Mouse (Mus musculus): ENCODE measurements at regions not wholly inside any gene's neighbourhood (a gene's known extent, or its start where the extent isn't known, plus 50 kb on each side); places are given as distances from the start of the nearest gene placed in this dataset.
A peak's percentile ranks its signal among the peaks of the same experiment; 100 is the strongest.
"Not testable (repeated sequence)": the region's sequence is repeated elsewhere in the genome, so short reads cannot be mapped to it uniquely, and the experiment has no call there.

- no peak for DNase-seq (ENCODE audit: low read depth, low spot score)
Measured at GRCm38 (mm10) chr16:51169294-51169693, 578.3 kb upstream of the Ccdc54 start.

DNA sequence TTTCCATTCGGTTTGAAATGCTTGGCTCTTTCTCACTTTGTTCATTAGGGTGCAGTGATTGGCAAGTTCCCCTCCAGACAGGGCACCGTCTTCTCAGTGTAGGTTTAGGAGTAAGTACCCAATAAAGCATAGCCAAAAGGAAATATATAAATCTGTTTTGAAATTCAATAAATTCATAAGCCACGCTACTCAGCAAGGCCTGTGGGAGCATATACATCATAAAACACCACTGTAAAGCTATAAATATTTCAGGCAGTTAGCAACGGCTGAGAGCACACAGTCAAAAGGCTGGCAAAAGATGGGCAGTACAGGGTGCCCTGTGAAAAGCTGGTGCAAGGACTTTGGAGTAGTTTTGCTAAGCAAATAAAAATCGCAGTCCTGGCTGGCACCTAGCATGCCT, 569.8 kb upstream of the Ccdc54 start:
- no peak for DNase-seq (ENCODE audit: low read depth, low spot score)

DNA sequence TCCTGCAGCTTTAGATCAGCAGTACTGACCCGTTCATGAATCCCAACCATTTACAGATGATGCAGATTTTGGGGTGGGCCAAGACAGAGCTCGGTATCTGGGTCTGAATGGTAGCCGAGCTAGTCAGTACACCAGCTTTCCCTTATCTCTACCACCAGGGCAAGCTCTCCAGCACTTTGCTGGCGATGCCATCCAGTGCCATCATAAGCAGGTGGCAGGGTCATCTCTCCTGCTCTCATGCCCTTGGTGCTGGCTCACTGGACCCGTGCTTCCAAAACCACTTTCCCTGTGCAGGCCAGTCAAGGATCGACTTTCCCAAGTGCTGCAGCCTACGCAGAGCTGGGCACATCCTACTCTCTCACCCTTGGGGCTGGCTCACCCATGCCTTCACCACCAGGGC, 547.6 kb upstream of the Ccdc54 start:
- DNase-seq (ENCODE audit: low read depth, low spot score): no peak

DNA sequence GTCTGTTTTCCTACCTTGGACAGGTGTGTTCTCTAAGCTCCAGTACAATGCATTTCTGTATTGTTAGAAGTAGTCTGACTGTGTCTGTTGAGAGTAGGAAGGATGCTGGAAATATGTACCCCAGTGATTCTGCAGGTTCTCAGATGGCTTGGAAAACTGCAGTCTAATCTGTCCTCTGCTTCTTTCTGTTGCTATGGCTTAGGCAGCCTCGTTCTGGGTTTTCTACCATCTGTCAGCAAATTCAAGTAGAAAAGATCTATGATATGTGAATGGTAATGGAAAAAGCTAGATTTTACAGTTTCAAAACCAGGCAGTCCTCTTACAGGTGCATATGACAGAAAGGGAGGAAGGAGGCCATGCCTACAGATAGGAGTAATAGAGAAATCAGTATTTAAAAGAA, 528.9 kb upstream of the Ccdc54 start:
- no peak for DNase-seq (ENCODE audit: low read depth, low spot score)

GRCm38 (mm10) chr16:51118365-51118764, 527.4 kb upstream of the Ccdc54 start:
- DNase-seq (ENCODE audit: low read depth, low spot score): no peak

DNA sequence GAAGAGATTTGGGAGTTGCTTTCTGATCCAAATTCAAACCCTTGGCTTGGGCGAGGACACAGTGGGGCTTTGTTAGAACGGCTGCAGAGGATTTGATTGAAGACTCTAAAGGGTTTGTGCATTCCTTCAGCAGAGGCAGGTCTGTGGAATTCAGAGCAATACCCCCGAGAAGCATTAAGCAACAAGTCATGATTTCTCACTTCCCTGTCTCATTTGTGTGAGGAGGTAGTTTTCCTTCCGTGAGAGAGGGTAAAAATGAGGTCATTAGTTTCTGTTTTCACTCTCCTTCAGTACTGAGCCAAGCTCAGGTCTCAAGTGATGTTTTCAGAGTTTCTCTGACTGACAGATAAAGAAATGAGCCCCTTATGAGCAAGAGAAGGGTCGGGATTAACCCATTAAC, 526.9 kb upstream of the Ccdc54 start:
- peak; percentile 48 for DNase-seq (ENCODE audit: low read depth, low spot score)

GRCm38 (mm10) chr16:51109864-51110263, 518.9 kb upstream of the Ccdc54 start:
- DNase-seq (ENCODE audit: low read depth, low spot score): no peak

DNA sequence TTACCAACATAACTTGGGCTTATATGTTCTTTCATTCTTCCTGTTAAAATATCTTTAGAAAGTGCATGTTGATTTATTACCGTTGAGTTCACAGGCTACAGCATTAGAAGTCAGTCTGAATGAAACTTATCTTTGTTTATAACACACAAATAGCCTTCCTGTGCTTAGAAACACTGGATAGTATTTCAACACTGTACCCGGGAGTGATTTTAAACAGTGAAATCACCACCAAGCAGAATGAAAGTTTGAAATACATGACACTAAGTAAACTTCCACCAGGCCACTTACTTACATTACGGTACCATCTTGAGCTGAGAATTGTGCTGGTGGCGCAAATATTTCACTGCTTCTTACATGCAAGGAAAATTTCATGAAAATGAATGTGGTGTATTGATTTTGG, 516.5 kb upstream of the Ccdc54 start:
- no peak for DNase-seq (ENCODE audit: low read depth, low spot score)

- DNase-seq (ENCODE audit: low read depth, low spot score): peak; percentile 48
Measured at GRCm38 (mm10) chr16:51086556-51086955, 495.6 kb upstream of the Ccdc54 start.

- DNase-seq (ENCODE audit: low read depth, low spot score): no peak
Measured at GRCm38 (mm10) chr16:51080146-51080545, 489.2 kb upstream of the Ccdc54 start.

DNA sequence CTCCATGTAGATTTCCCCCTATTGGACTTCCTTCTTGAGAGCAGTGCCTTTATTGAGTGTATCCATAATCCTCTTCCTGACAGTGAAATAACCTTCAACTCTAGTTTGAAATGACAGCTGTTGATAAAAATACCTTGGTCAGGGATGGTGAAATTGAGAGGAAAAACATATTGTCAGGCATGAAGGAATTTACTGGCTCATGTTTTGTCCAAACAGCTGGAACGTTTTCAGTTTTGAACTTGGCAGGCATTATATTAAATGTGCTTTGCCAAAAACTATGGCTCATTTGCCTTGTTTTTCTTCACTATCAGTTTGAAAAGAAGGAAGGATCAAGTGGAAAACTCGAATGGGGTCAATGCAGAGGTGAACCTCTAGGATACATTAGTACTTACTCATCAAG, 457.7 kb upstream of the Ccdc54 start:
- no peak for DNase-seq (ENCODE audit: low read depth, low spot score)

DNA sequence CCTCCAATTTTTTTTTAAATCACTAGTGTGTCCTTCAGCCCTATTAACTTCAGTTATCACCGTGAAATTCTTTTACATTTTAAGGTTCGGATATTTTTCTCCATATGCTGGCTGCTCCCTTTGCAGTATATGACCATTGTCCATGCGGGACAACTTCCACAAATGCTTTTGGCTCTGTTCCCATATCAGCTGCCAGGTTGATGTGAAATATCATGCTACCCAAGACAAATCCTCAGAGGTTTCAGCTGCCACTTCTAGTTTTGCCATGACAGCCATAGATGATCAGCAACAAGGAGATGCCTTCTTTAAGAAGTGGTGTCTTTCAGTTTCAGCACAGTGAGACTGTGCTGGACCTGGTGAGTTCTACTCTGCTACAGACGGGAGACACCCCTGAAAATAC, 457.2 kb upstream of the Ccdc54 start:
- DNase-seq (ENCODE audit: low read depth, low spot score): no peak

GRCm38 (mm10) chr16:51041311-51041710, 450.4 kb upstream of the Ccdc54 start:
- no peak for DNase-seq (ENCODE audit: low read depth, low spot score)

DNA sequence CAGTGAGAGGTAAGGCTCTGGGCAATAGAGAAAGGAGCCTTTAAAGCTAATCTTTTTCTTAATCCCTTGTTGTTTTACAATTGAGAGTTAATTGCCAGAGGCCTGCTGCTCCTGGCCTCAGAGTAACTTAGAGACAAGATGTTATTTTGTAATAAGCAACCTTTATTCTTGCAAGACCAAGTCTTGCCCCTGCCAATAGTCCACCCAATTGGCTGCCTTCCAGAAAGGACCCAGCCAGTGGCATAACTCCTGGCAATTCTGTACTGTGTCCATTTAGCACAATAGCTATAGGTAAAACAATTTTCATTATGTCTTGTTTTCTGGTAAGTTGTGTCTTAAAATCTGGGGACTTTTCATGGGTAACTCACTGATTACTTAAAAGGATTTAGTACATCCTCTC, 411.9 kb upstream of the Ccdc54 start:
- no peak for DNase-seq (ENCODE audit: low read depth, low spot score)

- DNase-seq (ENCODE audit: low read depth, low spot score): no peak
Measured at GRCm38 (mm10) chr16:50964395-50964794, 373.4 kb upstream of the Ccdc54 start.

- no peak for DNase-seq (ENCODE audit: low read depth, low spot score)
Measured at GRCm38 (mm10) chr16:50944091-50944490, 353.1 kb upstream of the Ccdc54 start.

DNA sequence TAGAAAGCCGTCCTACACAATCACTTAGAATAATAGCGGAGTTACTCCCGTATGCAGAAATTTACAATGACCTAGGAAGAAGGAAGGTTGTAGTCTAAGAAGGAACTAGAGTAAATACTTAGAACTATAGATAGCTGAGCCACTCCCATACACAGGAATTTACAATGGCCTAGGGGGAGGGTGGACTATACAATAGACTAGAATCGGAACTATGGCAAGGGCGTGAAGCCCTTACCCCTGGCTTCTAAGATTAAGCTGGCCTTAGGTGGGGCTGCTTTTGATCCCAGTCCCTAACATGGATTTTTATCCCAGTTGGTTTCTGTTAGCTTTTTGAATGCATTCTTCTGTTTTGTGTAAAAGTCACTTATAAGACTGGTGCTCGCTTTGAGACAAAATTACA, 352.6 kb upstream of the Ccdc54 start:
- not testable (repeated sequence) for DNase-seq (ENCODE audit: low read depth, low spot score)

GRCm38 (mm10) chr16:50942291-50942690, 351.3 kb upstream of the Ccdc54 start:
- no peak for DNase-seq (ENCODE audit: low read depth, low spot score)

DNA sequence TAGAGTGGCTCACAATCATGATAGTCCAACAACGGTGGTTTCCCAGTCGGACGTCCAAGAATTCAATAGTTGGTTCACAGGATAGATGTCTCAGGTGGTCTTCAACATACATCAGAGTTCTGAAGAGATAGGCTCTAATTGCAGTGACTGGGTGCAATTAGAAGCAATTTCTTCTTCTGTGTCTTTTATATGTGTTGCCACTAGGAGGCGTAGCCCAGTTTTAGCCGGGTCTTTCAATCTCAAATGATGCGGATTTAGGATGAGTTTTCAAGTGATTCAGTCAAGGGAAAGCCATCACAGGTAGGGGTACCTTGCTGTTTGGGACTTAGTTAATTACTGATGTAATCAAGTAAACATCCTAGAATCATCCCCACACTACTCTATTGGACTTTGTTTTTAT, 348.4 kb upstream of the Ccdc54 start:
- peak; percentile 4 for DNase-seq (ENCODE audit: low read depth, low spot score)

- DNase-seq (ENCODE audit: low read depth, low spot score): no peak
Measured at GRCm38 (mm10) chr16:50907732-50908131, 316.8 kb upstream of the Ccdc54 start.

GRCm38 (mm10) chr16:50899151-50899550, 308.2 kb upstream of the Ccdc54 start:
- DNase-seq (ENCODE audit: low read depth, low spot score): no peak

DNA sequence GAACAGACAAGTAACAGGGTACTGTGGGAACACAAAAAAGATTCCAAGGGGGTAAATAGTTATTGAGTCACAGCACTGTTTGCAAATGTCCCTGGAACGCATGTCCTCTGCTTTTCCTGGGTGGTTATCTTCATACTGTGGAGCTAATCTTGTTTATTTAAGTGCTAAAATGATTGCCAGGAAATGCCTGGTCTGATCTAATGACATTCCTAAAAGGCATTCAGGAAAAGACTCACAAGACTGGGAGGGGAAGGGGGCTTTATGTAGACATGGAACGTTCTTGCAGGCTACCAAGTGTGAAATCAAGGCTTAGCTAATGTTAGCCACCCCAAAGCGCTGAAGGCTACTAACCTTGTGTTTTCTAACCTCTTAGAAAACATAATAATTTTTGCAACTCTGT, 287.0 kb upstream of the Ccdc54 start:
- DNase-seq (ENCODE audit: low read depth, low spot score): no peak

DNA sequence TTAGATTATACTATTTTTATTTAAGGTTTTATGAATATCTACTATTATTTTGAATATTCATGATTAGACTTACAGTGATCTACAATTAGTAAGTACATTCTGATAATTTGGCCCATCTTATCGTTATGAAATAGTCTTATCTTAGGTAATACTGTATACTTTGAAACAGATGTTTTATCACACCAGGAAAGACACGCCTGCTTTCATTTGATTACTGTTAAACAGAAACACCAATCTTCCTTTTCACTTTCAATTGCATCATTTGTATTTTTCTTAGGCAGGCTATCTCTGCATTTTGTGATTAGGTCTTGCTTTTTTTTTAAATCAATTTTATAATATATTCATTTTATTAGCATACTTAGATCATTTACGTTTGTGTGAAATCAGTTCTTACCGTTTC, 280.4 kb upstream of the Ccdc54 start:
- no peak for DNase-seq (ENCODE audit: low read depth, low spot score)

DNA sequence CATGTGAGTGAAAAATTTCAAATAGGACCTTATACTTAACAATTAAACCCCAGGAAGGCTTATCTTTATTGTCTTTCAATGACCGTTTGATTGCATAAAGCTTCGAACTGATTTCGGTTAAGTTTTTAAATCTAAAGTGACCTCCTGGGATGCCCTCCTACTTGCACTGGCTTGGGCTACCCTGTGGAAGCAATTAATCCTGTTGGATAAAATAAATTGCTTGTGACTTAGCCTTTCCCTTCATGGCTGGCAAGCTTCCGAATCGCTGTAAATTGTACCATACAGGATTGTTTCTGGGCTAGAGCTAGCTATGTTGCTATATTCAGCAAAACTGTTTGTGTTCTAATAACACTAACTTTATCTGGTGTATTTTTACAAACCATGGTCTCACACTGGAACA, 272.6 kb upstream of the Ccdc54 start:
- DNase-seq (ENCODE audit: low read depth, low spot score): no peak

GRCm38 (mm10) chr16:50859513-50859912, 268.6 kb upstream of the Ccdc54 start:
- no peak for DNase-seq (ENCODE audit: low read depth, low spot score)
